Mouse (Mus musculus): ENCODE data around the gene Elavl4.

The Elavl4 gene

DNA sequence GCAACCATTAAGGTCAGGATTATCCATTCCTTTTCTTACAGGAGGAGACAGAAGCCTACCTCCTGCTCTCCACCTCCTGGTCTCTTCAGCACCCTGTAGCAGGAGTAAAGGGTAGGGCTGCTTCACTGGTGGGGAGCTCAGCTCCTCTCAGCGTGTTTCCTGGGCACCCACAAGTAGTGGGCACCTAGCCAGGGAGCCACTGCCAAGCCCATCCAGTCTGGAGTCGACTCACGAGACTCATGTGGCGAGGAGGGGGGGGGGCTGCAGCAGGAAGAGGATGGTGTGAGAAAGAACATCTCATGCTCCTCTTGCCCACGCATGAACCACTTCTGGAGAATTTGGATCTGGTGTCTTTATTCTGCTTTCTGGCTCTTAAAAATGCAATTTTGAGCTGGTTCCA, 186.5 kb downstream of the Elavl4 start:
- DNase-seq (ENCODE audit: low spot score): no peak

- DNase-seq (ENCODE audit: low spot score): no peak
These were observed 190.1 kb downstream of the Elavl4 start for GRCm38 (mm10) chr4:110161600-110161999.

DNA sequence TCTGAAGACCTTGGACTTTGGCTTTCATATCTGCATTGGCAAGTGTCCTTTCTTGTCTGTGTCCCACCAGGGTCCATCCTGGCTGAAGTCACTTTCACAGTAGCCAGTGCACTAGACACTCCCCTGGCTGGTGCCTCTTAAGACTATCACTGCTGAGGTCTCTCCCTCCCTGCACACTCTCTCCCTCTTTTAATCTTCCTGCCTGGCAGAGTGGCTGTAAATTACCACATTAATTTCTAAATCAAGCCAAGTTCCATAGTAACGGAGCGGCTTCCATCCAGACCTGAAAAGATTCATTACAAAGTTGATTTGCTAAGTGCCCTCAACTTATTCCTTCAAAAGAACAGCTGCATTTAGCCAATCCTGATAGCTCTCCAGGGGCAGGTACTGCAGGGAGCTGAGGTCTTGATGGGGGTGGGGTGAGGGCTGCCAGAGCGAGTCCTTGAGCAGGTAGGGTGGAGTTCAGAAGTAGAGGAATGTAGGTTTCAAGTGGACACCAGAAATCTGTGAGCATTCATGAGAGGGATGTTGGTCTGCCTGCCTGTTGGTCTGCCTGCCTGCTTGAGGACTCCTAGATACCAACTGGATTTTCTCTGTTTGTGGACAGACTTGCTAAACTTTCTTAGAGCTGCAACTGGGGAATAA, 194.1 kb downstream of the Elavl4 start:
- no peak for DNase-seq (ENCODE audit: low spot score)

DNA sequence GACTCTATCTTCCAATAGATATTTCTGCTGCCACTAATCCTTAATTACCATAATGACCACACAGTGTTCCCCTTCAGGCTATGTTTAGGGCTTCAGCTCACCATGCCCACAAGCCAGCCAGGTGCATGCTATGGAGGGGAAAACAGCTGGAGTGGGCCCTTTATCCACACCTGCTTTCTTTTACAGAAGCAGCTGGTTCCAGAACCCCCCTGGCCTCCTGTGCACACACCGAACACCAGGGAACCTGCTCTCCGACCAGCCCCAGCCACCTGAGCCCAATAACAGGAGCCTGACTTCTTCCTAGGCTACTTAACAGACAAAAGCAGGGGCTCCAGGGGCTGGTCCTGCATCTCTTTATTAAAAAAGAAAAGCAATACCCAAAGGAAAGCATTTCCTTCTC, 195.8 kb downstream of the Elavl4 start:
- DNase-seq (ENCODE audit: low spot score): no peak

Data from ovary, postnatal 14 days (tissue).